Mouse (Mus musculus) gastrocnemius, adult 18-20 months (tissue): ENCODE measurements around the gene Uba6. TPM values are rescaled to one million over a fixed set of nuclear protein-coding genes. Genes with fewer than 3 reads are reported as not detected.

Experiments used
- DNase-seq: peaks from one replicate; pipeline ENCODE4 v3.0.0; 2021; ENCODE audit warnings: low spot score
- total RNA-seq, 2 experiments: library from RNA; stranded (reverse); gene quantifications; 2 replicates each; pipeline ENCODE4 v1.2.3; 2021

Uba6 gene
- total RNA-seq, 2 experiments from 2014 or later: 5.0 to 5.4 TPM

GRCm38 (mm10) chr5:86072756-86073386, 99.7 kb downstream of the Uba6 start:
- DNase-seq: no peak

GRCm38 (mm10) chr5:86071538-86071937, 101.1 kb downstream of the Uba6 start, which contains the start of gene Stap1:
Gene Stap1, plus strand, starts transcription at chr5:86071746.
- no peak for DNase-seq

- DNase-seq: no peak
Observed at GRCm38 (mm10) chr5:86069121-86069520, 103.5 kb downstream of the Uba6 start.

- no peak for DNase-seq
Observed at GRCm38 (mm10) chr5:86068451-86068850, 104.2 kb downstream of the Uba6 start.

- DNase-seq: peak; percentile 88
Observed at GRCm38 (mm10) chr5:86066551-86066929, 106.1 kb downstream of the Uba6 start.

GRCm38 (mm10) chr5:86065876-86066550, 106.6 kb downstream of the Uba6 start:
- no peak for DNase-seq

GRCm38 (mm10) chr5:86065101-86065875, 107.3 kb downstream of the Uba6 start, which contains the start of gene Cenpc1:
Gene Cenpc1, minus strand, starts transcription at chr5:86065583.
- DNase-seq: peak; percentile 98

- no peak for DNase-seq
Observed at GRCm38 (mm10) chr5:86063501-86063900, 109.1 kb downstream of the Uba6 start.

Other genes with a start within 250 kb of the Uba6 start
- 1 to 10 TPM; 2.9 to 3.6 TPM for gene Cenpc1, start 107.2 kb downstream of the Uba6 start, total RNA-seq
- not detected for gene Stap1, start 101.1 kb downstream of the Uba6 start, total RNA-seq
- not detected for gene Gnrhr, start 25.1 kb upstream of the Uba6 start, total RNA-seq
- gene Tmprss11c, start 116.5 kb upstream of the Uba6 start, total RNA-seq: not detected
- gene Tmprss11d, start 200.6 kb upstream of the Uba6 start, total RNA-seq: not detected